Mouse (Mus musculus) left cerebral cortex, adult 18-20 months (tissue): ENCODE measurements around the gene Tenm3. TPM values are rescaled to one million over a fixed set of nuclear protein-coding genes. Genes with fewer than 3 reads are reported as not detected.

ENCODE experiments used
- DNase-seq, 2 experiments: peaks; one replicate each; pipeline ENCODE4 v3.0.0; 2021 to 2022; ENCODE audit warnings: low spot score in 2 of 2, mixed read lengths in 1 of 2
- total RNA-seq, 2 experiments: library from RNA; stranded (reverse); gene quantifications; 2 replicates each; pipeline ENCODE4 v1.2.3; 2021

The Tenm3 gene
- total RNA-seq, 2 experiments from 2014 or later: 63.4 to 78.5 TPM

DNA sequence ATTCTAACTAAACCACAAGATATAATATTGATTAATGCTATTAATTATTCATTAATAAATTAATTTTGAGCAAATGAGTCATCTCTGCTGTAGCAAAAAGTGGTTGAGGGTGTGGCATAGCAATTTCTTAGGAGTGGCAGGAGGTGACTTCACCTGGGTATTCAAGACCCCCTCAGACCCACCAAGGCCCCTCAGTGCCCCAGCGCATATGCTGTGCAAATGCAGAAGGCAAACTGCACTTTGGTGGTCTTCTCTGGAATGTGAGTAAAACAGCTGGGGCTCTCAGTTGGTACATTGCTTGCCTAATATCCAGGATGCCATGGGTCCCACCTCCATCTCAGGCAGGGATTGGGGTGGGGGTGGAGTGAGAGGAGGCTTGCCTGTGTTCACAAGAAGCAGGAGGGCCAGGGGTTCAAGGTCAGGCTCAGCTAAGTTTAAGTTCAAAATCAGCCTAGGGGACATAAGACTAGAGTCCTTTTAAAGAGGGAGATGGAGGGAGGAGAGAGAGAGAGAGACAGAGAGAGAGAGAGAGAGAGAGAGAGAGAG lies 31.5 kb downstream of the Tenm3 start:
- DNase-seq: no peak

DNA sequence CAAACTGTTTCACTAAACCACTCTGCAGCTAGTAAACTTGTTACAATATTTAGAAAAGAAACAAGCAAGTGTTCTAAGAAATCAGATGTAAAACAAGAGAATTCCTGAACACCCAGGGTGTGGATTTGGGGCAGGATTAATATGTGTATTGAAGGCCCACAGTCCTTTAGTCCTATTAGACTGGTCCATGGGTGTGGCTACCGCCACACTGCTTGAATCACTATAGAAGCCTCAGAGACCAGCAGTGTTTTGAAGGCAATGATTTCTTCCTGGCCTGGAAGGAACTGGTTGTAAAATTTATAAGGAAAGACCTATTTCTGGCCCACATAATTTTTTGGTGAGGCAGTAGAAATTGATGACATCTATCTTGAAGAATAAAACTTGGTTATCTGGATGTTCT lies 33.1 kb downstream of the Tenm3 start:
- DNase-seq: no peak

DNA sequence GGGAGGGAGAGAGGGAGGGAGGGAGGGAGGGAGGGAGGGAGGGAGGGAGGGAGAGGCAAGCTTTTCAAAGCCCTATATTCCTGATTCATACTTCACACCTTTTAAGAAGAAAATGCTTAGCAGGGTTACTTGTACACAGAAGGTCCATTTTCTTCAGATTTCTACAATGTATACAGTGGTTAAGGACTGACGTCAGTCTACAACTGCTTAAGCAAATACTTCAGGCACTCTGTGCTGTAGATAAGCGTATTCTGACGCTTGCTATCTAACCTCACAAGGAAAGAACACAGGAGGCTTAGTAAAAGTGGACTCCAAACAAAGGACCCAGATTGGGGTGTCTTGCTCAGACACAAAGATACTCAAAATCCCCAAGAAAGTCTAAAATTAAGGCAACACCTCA lies 34.6 kb downstream of the Tenm3 start:
- DNase-seq: no peak

DNA sequence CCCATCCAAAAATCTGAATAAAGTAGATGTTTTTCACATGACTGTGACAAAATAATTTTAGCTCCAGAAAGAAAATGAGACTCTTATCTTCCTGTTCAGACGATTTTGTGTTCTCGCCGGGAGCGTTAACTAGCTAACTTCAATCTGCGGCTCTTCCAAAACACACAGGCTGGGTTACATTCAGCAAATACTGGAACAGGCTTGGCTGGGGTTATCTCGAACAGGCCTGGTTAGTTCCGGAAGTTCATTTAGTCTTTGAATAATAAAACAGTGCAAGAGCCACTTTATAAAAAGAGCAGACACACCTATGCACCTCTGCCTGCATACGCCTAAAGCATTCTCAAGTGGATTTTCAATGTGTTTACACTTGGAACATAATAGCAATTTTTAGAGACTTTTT lies 40.7 kb downstream of the Tenm3 start:
- DNase-seq: no peak

DNA sequence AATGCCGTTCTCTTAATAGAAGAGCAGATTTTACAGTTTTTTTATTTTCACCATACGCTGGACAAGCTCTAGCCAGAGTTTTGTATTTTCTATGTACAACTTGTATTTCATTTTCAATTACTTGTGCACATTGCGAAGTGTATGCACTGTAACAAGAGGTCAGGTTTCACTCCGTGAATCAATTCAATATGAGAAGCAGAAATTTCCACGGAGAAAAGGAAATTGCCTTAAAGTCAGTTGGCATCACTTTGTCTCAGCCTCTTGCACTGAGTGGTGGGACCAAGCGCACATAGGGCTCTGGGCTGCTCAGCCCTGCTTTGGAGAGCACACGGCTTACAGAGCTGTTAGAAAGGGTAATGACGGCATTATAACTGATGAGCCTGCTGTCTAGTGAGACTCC lies 41.5 kb downstream of the Tenm3 start:
- no peak for DNase-seq

DNA sequence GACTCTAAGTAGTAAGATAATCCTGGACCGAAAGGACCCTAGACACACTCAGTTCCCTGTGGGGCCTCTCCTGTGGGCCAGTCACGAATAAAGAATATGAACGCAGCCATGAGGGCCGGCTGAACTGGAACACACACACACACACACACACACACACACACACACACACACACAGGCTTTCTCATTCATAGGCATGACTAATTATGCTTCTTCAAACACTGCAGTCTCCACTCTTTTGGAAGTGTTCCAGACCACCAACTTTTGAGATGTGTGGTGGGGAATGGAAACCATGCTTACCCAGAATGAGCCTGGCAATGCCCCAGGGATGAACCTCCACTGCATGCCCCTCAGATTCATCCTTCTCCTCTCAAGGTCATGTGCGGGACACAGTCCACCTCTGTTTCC lies 45.8 kb downstream of the Tenm3 start:
- DNase-seq: no peak

DNA sequence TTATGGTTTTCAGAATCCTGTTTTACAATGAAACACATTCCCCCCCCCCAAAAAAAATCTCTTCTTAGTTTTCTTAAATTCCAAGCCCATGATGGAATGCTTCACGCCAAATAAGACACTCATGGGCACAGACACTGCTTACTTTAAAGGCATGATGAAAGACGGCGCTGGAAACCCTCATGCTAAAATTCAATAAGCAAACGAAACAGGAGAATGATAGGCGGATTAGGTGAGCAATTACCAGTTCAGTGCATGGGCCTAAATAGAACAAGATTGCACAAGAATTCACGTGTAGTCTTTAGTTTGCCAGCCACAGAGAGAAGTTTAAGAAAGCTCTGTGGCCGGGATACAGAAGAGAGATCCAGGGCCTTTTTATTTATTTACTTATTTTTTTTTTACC lies 49.5 kb downstream of the Tenm3 start:
- no peak for DNase-seq

DNA sequence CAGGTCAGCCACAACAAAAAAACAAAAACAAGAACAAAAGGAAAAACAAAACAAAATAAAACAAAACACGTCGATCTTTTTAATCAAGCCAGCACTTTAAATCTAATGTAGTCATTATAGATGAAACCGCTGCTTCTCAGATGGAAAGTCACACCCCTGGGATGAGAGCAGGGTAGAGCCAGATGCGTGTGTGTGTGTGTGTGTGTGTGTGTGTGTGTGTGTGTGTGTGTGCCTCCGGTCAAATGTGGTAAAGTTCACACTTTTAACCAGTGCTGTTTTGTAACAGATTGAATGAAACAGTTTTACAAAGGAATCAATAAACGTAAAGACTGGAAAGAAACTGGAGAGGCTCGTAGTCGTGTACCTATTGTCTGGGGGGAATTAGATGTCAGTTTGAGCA lies 50.0 kb downstream of the Tenm3 start:
- DNase-seq: no peak

DNA sequence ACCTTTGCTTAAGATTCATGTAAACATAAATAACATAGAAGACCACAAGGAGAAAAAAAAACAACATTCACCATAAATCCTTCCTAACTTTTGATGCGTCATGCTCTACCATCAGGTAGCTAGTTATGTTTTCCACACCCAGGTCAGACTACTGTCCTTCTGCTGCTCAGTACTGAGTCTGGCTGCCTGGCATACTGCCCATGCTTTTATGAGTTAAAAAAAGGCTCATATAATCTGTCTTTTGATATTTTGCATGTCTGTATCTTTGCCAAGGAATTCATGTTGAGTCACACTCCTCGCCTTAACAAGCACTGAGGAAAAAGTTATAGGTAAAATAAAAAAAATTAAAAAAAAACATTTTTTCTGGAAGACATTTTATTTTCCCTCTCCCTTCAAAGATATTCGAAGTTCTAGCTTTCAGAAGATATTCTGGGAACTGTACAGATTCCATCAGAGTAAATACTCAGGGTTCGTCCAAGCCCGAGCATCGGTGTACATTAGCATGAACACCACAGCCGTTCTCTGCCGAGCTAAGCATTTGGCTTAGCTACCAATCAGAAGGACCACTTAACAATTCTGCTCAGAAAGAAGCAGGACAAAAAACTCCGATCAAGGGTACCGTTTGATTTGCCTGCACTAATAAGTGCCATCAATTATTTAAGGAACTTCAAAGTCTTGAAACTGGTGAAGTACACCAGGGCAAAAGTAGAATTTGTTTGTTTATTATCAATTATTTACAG lies 51.0 kb downstream of the Tenm3 start:
- DNase-seq: no peak

DNA sequence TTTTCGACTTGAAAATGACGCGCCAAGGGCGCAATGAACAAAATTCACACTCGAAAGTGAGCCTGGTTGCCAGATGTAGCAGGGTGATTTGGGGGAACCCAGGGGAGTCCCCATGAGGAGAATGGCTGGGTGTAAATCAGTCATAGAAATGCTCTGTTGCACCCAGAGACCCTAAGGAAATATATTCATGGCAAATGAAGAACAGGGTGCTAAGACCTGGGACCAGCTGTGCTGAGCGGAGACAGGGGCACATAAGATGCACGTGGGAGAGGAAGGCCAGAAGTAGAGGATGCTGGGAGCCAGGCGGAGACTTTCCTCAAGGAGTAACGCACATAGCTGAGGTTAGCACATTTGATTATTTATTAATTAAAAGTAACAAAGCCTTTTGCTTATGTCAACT lies 60.4 kb downstream of the Tenm3 start:
- DNase-seq: no peak

DNA sequence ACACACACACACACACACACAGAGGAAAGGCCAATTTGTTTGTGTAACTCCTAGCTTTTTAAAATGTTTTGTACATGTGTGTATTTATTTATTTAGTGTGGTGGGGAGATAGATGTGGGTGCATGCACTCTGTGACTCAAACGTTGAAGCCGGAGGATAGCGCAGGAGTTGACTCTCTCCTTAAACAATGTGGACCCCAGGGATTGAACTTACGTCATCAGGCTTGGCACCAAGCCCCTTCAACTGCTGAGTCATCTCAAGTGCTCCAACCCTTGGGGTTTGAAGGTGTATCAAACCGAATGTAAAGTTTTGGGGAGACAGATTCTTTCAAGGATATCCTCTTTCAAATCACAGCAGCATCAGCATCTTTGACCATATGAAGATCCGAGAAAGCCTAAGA lies 63.1 kb downstream of the Tenm3 start:
- no peak for DNase-seq

DNA sequence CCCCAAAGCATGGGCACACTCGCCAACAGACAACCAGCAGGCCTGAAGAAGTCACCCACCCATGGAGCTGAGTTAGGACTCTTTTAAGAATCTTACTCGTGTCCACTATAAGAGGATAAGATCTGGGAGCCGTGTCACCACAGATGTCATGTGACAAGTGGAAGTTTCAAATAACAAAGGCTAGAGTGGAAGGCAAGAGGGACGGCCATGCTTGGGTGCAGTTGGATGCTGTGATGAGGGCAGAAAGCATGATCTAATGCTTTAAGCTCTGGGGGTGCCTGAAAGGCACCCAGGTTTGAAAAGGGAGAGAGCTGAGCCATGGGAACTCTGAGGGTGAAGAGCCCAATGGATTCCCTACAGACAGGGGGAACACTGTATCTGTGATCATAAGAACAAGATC lies 64.6 kb downstream of the Tenm3 start:
- no peak for DNase-seq

DNA sequence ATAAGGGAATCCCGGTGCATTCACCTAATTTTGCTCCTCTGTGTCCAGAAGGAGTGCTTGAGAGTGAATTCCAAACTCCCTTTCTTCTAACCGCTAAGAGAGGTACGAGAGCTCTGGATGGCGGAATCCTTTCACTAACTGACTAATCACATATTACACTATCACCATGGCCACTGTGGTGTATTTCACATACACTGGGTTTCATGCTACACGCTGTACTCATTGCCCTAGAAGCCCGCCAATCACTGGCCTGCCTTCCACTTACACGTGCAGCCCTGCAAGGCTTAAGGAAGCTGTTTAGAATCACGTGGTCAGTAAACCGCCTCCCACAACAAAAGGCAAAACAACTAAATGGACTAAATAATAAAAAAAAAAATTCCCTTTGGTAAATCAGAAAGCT lies 67.7 kb downstream of the Tenm3 start:
- DNase-seq: no peak

DNA sequence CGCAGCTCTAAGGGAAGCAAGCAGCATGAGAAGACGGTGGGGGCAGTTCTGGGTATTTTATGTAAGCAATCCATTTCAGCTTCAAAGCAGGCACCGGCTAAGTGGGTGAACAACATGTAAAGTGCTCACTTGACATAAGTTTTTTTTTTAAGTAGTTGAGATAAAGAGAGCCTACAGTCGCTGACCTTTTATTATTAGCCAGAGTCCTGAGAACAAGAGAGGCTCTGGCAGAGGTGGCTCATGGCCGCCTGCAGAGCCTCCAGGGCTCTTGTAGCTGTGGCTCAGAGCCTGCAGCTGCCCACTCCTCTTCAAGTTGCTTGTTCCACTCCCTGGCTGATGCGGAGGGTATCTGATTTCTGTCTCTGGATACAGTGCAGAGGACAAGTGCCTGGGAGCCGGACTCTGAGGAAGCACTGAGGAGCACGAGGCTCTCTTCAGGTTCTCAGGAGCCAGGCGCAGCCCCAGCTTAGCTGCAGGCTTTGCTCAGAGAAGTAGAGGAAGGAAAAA lies 68.2 kb downstream of the Tenm3 start:
- no peak for DNase-seq

DNA sequence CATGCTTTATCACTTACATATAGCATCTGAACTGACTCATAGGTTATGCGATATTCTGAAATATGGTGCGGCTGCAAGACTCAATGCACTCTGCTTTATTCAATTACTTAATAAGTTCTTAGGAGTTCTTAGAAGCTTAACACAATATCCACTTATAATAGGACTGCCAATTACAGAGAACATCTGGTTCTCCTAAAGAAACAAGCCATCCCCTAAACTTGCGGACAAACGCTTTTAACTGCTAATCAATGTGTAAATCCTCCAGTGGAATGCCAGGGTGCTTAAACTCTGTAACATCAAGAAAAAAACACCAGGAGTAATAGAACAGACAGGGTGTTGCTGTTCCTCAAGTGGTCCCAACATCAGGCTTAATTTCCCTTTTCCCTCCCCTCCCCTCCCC lies 68.9 kb downstream of the Tenm3 start:
- DNase-seq: no peak

DNA sequence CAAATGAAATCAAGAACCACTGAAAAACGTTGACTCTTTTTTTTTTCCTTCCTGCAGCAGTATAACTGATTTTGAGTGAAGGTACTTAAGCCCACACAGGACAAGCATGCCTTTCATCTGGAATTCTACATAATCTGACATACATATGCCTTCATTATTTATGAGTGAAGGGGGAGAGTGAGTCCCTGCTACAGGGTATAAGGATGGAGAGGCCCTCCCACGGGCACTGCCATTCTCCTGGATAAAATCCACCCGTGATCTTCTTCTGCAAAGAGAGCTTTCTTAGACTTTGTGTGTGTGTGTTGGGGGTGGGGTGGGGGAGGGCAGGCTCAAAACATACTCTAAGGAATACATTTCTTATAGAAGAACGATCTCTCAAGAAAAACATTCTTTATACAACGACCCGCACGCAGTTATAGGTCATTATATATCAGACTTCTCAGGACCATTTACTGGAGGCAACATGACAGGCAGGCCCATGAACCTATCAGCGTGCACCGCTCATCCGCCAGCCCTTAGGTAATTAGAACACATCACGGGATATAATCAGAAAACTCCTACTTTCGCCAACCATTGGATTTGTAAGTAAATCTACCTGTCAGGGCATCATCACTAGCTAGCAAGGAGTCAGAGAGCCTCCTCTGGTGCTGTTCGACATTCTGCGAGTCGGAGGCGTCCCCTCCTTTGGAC lies 77.1 kb downstream of the Tenm3 start:
- no peak for DNase-seq

DNA sequence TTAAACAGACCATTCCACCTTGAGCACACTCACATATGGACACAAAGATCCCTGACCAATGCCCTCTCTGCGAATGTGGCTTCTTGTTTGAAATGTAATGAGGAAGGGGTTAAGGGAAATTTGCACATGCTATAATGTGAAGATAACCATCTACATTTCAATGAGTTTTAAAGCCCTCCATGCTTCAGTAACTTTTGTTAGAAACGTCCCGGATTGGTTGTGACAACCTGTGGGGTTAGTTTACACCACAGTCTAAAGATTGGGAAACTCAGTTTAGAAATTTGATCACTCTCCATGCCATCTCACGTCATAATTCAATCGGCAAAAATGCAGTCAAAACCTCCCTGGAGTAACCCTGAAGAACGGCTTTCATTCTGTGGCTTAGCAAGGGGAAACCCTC lies 78.5 kb downstream of the Tenm3 start:
- DNase-seq: no peak

DNA sequence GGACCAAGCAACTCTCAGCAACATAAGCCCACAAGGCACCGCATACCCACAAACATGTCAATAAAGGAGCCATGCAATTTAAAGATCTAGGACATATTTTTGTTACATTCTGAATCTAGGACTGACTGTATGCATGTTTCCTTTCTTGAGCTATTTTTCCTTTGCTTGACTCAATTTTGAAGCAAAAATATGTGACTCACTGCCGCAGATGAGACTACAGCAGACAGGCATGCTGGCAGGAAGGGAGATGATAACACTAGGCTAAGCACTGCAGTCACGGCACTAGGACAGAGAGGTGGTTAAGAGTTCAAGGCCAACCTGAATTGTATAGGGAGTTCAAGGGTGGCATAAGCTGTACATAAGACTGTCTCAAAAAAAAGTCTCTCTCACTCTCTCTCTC lies 79.7 kb downstream of the Tenm3 start:
- no peak for DNase-seq

DNA sequence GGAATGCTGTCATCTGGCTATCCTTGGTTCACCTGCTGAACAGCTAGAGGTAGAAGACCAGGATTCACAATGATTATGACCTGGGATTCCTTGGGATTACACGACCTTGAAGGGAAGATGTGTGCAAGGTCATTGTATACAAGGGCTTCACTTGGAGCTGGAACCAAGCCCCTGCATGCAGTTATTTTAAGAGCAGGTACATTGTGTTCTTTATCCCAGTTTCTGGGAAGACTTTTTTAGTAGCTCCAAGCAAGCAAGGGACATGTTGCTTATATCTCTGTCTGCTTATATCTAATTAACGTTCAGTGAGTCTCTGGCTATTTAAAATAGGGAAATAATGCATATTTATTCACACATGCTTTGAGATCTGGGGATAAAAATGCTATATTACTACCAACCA lies 86.9 kb downstream of the Tenm3 start:
- DNase-seq: no peak

DNA sequence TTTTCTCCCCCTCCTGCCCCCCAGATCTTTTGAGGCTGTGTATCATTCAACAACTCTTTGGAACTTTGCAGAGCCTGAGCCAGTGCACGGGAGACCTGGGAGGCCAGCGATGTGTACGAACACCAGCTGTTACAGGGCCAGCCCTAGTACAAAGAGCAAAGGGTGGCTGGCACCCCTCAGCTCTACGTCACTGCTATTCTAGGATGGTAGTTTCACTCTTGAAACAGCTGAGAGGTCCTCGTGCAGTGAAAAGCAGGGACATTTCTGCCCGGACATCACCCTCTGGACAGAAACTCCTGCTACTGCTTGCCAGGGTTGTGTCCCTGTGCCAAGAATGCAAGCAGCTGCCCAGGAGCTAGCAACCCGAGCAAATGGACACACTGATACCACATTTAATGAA lies 88.3 kb downstream of the Tenm3 start:
- DNase-seq: no peak

DNA sequence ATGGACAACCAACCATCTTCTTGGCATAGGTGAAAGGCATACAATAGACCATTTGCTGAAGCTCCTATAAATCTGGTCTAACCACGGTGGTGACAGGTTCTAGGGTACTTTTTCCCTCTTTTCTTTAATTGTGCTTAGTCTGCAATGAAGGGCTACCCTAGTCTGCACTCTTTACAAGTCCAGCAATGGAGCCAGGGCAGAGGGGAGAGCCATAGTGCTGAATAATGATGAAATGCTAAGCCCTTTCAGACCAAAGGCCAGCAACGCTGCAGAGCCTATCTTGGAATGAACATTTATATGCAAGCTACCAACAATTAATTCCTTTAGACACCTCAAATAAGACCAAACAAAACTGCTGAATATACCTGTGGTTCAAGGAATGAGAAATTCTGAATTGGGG lies 88.8 kb downstream of the Tenm3 start:
- no peak for DNase-seq

DNA sequence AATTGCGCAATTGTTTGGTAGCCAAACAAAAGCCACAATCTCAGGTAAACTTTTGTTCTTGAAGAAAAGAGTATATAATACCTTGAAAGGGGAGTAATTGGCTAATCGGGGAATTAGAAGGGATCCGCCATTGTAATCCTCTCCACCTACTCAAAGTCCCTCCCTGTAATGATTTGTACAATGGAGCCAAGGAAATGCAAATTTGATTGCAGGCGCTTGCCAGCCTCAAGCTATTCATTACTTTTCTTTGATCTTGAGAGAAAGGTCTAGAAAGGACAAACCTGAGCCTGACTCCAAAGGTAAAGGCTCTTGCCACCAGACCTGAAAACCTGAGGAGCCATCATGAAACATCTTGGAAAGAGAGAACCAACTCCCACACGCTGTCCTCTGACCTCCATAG lies 91.8 kb downstream of the Tenm3 start:
- no peak for DNase-seq
